Mouse (Mus musculus): Measurements from ENCODE around the gene Pck2. TPM values are rescaled to one million over a fixed set of nuclear protein-coding genes. Genes with fewer than 3 reads are reported as not detected.

Gene Pck2
- polyA plus RNA-seq (2016; fragmentation: Nextera tagmentation; extraction: Ambion mirVana), result 22.3 and 23.6 TPM in 2 replicates

- H3K27me3 ChIP-seq, result no peaks in the 10 kb centered on the region
- H3K27ac ChIP-seq, result peak within 1 kb of the TSS; percentile 86
- H3K4me2 ChIP-seq (replicated peaks), result peak within 1 kb of the TSS; percentile 87
- H3K4me3 ChIP-seq, result peak within 1 kb of the TSS; percentile 53
- peaks cover 22% of the 10 kb centered on the region for H3K4me1 ChIP-seq
- WGBS, result under 1% methylated on average over 32 of the region's 32 CpGs
- ATAC-seq (ENCODE audit: low FRiP score), result peak; percentile 85
- H3K9me3 ChIP-seq (replicated peaks), result no peaks in the 10 kb centered on the region
- H3K36me3 ChIP-seq, result peaks cover 9% of the 10 kb centered on the region; the same call in 1 of the 2 replicates
- peak within 1 kb of the TSS; percentile 79 for H3K9ac ChIP-seq
Measured at GRCm38 (mm10) chr14:55540067-55540786, at the start of gene Pck2. Gene Pck2 (plus strand): TSS chr14:55540266.

GRCm38 (mm10) chr14:55490361-55491201, 49.5 kb upstream of the Pck2 start, which contains the start of gene Carmil3:
Gene Carmil3 (plus strand): TSS chr14:55490651.
- ATAC-seq (ENCODE audit: low FRiP score), result peak; percentile 92
- H3K4me2 ChIP-seq (replicated peaks), result peak within 1 kb of the TSS; percentile 76
- peak within 1 kb of the TSS; percentile 90 for H3K9ac ChIP-seq
- peak within 1 kb of the TSS; percentile 93 for H3K27ac ChIP-seq
- H3K27me3 ChIP-seq, result no peaks in the 10 kb centered on the region
- peaks cover 19% of the 10 kb centered on the region for H3K36me3 ChIP-seq
- no peaks in the 10 kb centered on the region for H3K9me3 ChIP-seq (replicated peaks)
- under 1% methylated on average over 65 of the region's 68 CpGs for WGBS
- peaks cover 19% of the 10 kb centered on the region for H3K4me1 ChIP-seq
- H3K4me3 ChIP-seq, result peak within 1 kb of the TSS; percentile 82

GRCm38 (mm10) chr14:55491291-55491833, 48.7 kb upstream of the Pck2 start:
- Histone ChIP-seq H3K27ac (peak overlapping the region; percentile 93), H3K4me2 (replicated peaks) (peak overlapping the region; percentile 76), H3K9me3 (replicated peaks) (no peaks in the 10 kb centered on the region), H3K36me3 (peaks cover 19% of the 10 kb centered on the region), H3K4me1 (peaks cover 19% of the 10 kb centered on the region), H3K9ac (peak overlapping the region; percentile 90), H3K27me3 (no peaks in the 10 kb centered on the region), H3K4me3 (peak overlapping the region; percentile 82)
- peak; percentile 77 for ATAC-seq (ENCODE audit: low FRiP score)
- under 1% methylated on average over 29 of the region's 30 CpGs for WGBS

- H3K36me3 ChIP-seq, result peaks cover 19% of the 10 kb centered on the region
- H3K9ac ChIP-seq, result peak overlapping the region; percentile 90
- H3K4me2 ChIP-seq (replicated peaks), result peak overlapping the region; percentile 76
- no peaks in the 10 kb centered on the region for H3K9me3 ChIP-seq (replicated peaks)
- H3K4me3 ChIP-seq, result peak overlapping the region; percentile 82
- peaks cover 19% of the 10 kb centered on the region for H3K4me1 ChIP-seq
- ATAC-seq (ENCODE audit: low FRiP score), result no peak
- 39% methylated on average over 3 of the region's 3 CpGs for WGBS
- H3K27ac ChIP-seq, result no peak overlapping the region
- no peaks in the 10 kb centered on the region for H3K27me3 ChIP-seq
Measured at GRCm38 (mm10) chr14:55492103-55492502, 48.0 kb upstream of the Pck2 start.

- H3K4me2 ChIP-seq (replicated peaks), result no peak overlapping the region
- ATAC-seq (ENCODE audit: low FRiP score), result no peak
- peaks cover 17% of the 10 kb centered on the region for H3K4me1 ChIP-seq
- no peak overlapping the region for H3K4me3 ChIP-seq
- H3K9me3 ChIP-seq (replicated peaks), result no peaks in the 10 kb centered on the region
- peaks cover 43% of the 10 kb centered on the region for H3K36me3 ChIP-seq
- H3K27me3 ChIP-seq, result no peaks in the 10 kb centered on the region
- H3K27ac ChIP-seq, result no peak overlapping the region
- 81% methylated on average over 17 of the region's 20 CpGs for WGBS
- H3K9ac ChIP-seq, result no peak overlapping the region
Measured at GRCm38 (mm10) chr14:55495509-55496240, 44.4 kb upstream of the Pck2 start.

- Histone ChIP-seq H3K27me3 (no peaks in the 10 kb centered on the region), H3K27ac (no peak overlapping the region), H3K4me3 (no peak overlapping the region), H3K36me3 (peaks cover 52% of the 10 kb centered on the region), H3K9me3 (replicated peaks) (no peaks in the 10 kb centered on the region), H3K4me1 (peaks cover 12% of the 10 kb centered on the region), H3K9ac (no peak overlapping the region), H3K4me2 (replicated peaks) (no peak overlapping the region)
- WGBS, result 74% methylated on average over 15 of the region's 16 CpGs
- ATAC-seq (ENCODE audit: low FRiP score), result peak; percentile 23
Measured at GRCm38 (mm10) chr14:55496761-55497448, 43.2 kb upstream of the Pck2 start.

GRCm38 (mm10) chr14:55497449-55497821, 42.6 kb upstream of the Pck2 start:
- ATAC-seq (ENCODE audit: low FRiP score), result peak; percentile 67
- WGBS, result 25% methylated on average over 6 of the region's 6 CpGs
- no peak overlapping the region for H3K9ac ChIP-seq
- peaks cover 57% of the 10 kb centered on the region for H3K36me3 ChIP-seq
- H3K4me3 ChIP-seq, result no peak overlapping the region
- H3K27me3 ChIP-seq, result no peaks in the 10 kb centered on the region
- H3K4me1 ChIP-seq, result peaks cover 7% of the 10 kb centered on the region
- H3K4me2 ChIP-seq (replicated peaks), result no peak overlapping the region
- no peak overlapping the region for H3K27ac ChIP-seq
- H3K9me3 ChIP-seq (replicated peaks), result no peaks in the 10 kb centered on the region

- no peak overlapping the region for H3K4me3 ChIP-seq
- no peaks in the 10 kb centered on the region for H3K9me3 ChIP-seq (replicated peaks)
- no peaks in the 10 kb centered on the region for H3K27me3 ChIP-seq
- WGBS, result 88% methylated on average over 9 of the region's 9 CpGs
- no peak overlapping the region for H3K4me2 ChIP-seq (replicated peaks)
- H3K27ac ChIP-seq, result no peak overlapping the region
- H3K9ac ChIP-seq, result no peak overlapping the region
- ATAC-seq (ENCODE audit: low FRiP score), result no peak
- H3K4me1 ChIP-seq, result peaks cover 11% of the 10 kb centered on the region
- H3K36me3 ChIP-seq, result peaks cover 33% of the 10 kb centered on the region
Measured at GRCm38 (mm10) chr14:55505612-55506011, 34.5 kb upstream of the Pck2 start.

GRCm38 (mm10) chr14:55507801-55508200, 32.3 kb upstream of the Pck2 start:
- 48% methylated on average over 7 of the region's 7 CpGs for WGBS
- H3K27ac ChIP-seq, result no peak overlapping the region
- peaks cover 7% of the 10 kb centered on the region; the same call in 1 of the 2 replicates for H3K27me3 ChIP-seq
- H3K9ac ChIP-seq, result 0 out of 2 replicates have a peak overlapping the region, but pooled peaks have one; percentile 19
- H3K36me3 ChIP-seq, result peaks cover 14% of the 10 kb centered on the region; the same call in 1 of the 2 replicates
- peaks cover 19% of the 10 kb centered on the region for H3K4me1 ChIP-seq
- no peak for ATAC-seq (ENCODE audit: low FRiP score)
- H3K4me3 ChIP-seq, result no peak overlapping the region
- no peak overlapping the region for H3K4me2 ChIP-seq (replicated peaks)
- H3K9me3 ChIP-seq (replicated peaks), result no peaks in the 10 kb centered on the region

GRCm38 (mm10) chr14:55509540-55509939, 30.5 kb upstream of the Pck2 start:
- 71% methylated on average over 10 of the region's 10 CpGs for WGBS
- H3K9ac ChIP-seq, result no peak overlapping the region
- H3K4me3 ChIP-seq, result no peak overlapping the region
- no peak overlapping the region for H3K27ac ChIP-seq
- peaks cover 19% of the 10 kb centered on the region for H3K4me1 ChIP-seq
- H3K9me3 ChIP-seq (replicated peaks), result no peaks in the 10 kb centered on the region
- no peak overlapping the region for H3K4me2 ChIP-seq (replicated peaks)
- peaks cover 9% of the 10 kb centered on the region; the same call in 1 of the 2 replicates for H3K27me3 ChIP-seq
- no peak for ATAC-seq (ENCODE audit: low FRiP score)
- 0 out of 2 replicates have a peak, but pooled peaks cover 6% of the 10 kb centered on the region for H3K36me3 ChIP-seq

GRCm38 (mm10) chr14:55510125-55510731, 29.8 kb upstream of the Pck2 start, which contains the start of gene Cpne6:
Gene Cpne6 (plus strand): TSS chr14:55510445.
- no peak within 1 kb of the TSS for H3K4me3 ChIP-seq
- no peak within 1 kb of the TSS for H3K4me2 ChIP-seq (replicated peaks)
- no peak within 1 kb of the TSS for H3K27ac ChIP-seq
- peaks cover 9% of the 10 kb centered on the region; the same call in 1 of the 2 replicates for H3K27me3 ChIP-seq
- no peak for ATAC-seq (ENCODE audit: low FRiP score)
- 0 out of 2 replicates have a peak, but pooled peaks cover 6% of the 10 kb centered on the region for H3K36me3 ChIP-seq
- H3K9ac ChIP-seq, result no peak within 1 kb of the TSS
- peaks cover 19% of the 10 kb centered on the region for H3K4me1 ChIP-seq
- WGBS, result 69% methylated on average over 19 of the region's 22 CpGs
- H3K9me3 ChIP-seq (replicated peaks), result no peaks in the 10 kb centered on the region
